Mouse (Mus musculus): ENCODE results near the gene Ispd.

- TF ChIP-seq POLR2A (IDR thresholded peaks at IDR 0.05; ENCODE audit: borderline replicate concordance, extremely low read depth, low read depth, low read length) = no peak
- no peak for TF ChIP-seq CTCF (IDR thresholded peaks at IDR 0.05; ENCODE audit: insufficient read depth, low read length)
These were observed 203.6 kb downstream of the Ispd start for GRCm38 (mm10) chr12:36584828-36585227.
